Mouse (Mus musculus) heart, embryonic 11.5 days (tissue): ENCODE results near the gene Mycbp. TPM values are rescaled to one million over a fixed set of nuclear protein-coding genes. Genes with fewer than 3 reads are reported as not detected.
A peak's percentile ranks its signal among the peaks of the same experiment; 100 is the strongest.

ENCODE experiments used
- ATAC-seq: fragments of 200-750 bp; cut with Nextera tagmentation; replicated peaks from 2 replicates; pipeline ENCODE4 v1.8.0; 2017; ENCODE audit warnings: moderate library complexity; ENCODE audit not compliant: insufficient number of reproducible peaks, low FRiP score, low TSS enrichment
- H3K27ac ChIP-seq: fragments of 300-500 bp; sonication (generic); 2 replicates; pipeline ENCODE4 v1.5.1; 2014; ENCODE audit warnings: mild to moderate bottlenecking, low read depth, low read length
- H3K27me3 ChIP-seq: fragments of 300-500 bp; sonication (generic); 2 replicates; pipeline ENCODE4 v1.6.1; 2014; ENCODE audit warnings: mild to moderate bottlenecking, low read length, mixed read lengths; ENCODE audit not compliant: control insufficient read depth, insufficient read depth
- H3K36me3 ChIP-seq: fragments of 300-500 bp; sonication (generic); 2 replicates; pipeline ENCODE4 v1.6.1; 2014; ENCODE audit warnings: mild to moderate bottlenecking, low read length, moderate library complexity, mixed read lengths; ENCODE audit not compliant: control insufficient read depth, insufficient read depth
- H3K4me1 ChIP-seq: fragments of 300-500 bp; sonication (generic); 2 replicates; pipeline ENCODE4 v1.6.1; 2014; ENCODE audit warnings: low read length; ENCODE audit not compliant: control insufficient read depth, insufficient read depth
- H3K4me2 ChIP-seq: fragments of 300-500 bp; sonication (generic); 2 replicates; pipeline ENCODE4 v1.6.1; 2014; ENCODE audit warnings: mild to moderate bottlenecking, moderate library complexity
- H3K4me3 ChIP-seq: fragments of 300-500 bp; sonication (generic); 2 replicates; pipeline ENCODE4 v1.5.1; 2014; ENCODE audit warnings: low read depth, low read length
- H3K9ac ChIP-seq: fragments of 300-500 bp; sonication (generic); 2 replicates; pipeline ENCODE4 v1.6.1; 2014; ENCODE audit warnings: mild to moderate bottlenecking, low read depth, low read length, moderate library complexity
- H3K9me3 ChIP-seq: fragments of 300-500 bp; sonication (generic); replicated peaks from 2 replicates; pipeline ENCODE4 v1.6.1; 2016; ENCODE audit warnings: low read length; ENCODE audit not compliant: control insufficient read depth
- WGBS: fragments of 180-500 bp; shearing (Covaris S2); extraction: QIAGEN DNeasy Blood & Tissue Kit; methylation state at CpG from one replicate; pipeline ENCODE4 v1.1.7; 2014; ENCODE audit not compliant: insufficient replicate concordance; 5-methylcytosine and 5-hydroxymethylcytosine counted together
- polyA plus RNA-seq: library from polyadenylated mRNA; unstranded; fragments of >200 nt; fragmentation: Nextera tagmentation; extraction: Ambion mirVana; gene quantifications from 2 replicates; pipeline ENCODE4 v1.2.1, GENCODE M21; 2014

The Mycbp gene
- 67.3 and 72.3 TPM in 2 replicates for polyA plus RNA-seq

DNA sequence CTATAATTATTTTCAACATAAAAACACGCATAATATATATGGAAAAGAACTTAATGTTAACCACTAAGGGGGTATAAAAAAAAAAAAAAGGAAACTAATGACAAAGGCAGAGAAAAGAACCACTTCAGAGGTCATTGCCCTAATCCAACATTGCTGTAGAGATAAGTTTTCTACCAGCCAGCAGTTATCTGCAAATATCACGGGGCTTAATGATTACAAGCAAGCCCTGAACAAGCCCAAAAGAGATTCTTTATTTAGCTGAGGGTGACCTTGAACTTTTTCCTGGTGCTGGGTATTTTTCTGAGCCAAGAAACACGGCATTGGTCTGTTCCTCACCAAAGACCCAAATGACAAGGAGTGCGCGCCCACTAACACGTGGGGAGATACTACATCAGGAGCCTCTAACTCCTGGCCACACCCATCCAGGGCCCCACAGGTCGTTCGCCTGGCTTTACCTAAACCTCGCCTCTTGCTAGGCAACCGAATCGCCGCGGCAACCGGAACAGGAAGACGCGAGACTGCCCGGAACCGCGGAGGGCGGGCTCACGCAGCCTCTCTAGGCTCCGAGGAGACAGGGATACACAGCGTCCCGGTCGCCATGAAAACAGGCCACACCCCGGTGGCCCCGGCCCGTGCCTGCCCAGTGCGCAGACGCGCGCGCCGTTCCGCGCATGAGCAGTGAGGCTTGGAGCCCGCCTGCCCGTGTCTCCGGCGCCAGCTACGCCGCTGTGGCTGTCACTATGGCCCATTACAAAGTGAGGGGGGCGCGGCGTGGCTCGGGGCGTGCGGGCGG, at the start of gene Mycbp:
Mycbp (plus strand) TSS at position 500 of the 793 bp plus-strand sequence.
- Histone ChIP-seq H3K4me3 (peak within 1 kb of the TSS; percentile 88), H3K4me1 (peaks cover 7% of the 10 kb centered on the region), H3K9me3 (no peaks in the 10 kb centered on the region), H3K36me3 (no peaks in the 10 kb centered on the region), H3K4me2 (peak within 1 kb of the TSS; percentile 79), H3K9ac (peak within 1 kb of the TSS; percentile 86), H3K27me3 (no peaks in the 10 kb centered on the region), H3K27ac (peak within 1 kb of the TSS; percentile 87)
- peak; percentile 100 for ATAC-seq
- WGBS, result 1% methylated on average over 48 of the region's 49 CpGs

DNA sequence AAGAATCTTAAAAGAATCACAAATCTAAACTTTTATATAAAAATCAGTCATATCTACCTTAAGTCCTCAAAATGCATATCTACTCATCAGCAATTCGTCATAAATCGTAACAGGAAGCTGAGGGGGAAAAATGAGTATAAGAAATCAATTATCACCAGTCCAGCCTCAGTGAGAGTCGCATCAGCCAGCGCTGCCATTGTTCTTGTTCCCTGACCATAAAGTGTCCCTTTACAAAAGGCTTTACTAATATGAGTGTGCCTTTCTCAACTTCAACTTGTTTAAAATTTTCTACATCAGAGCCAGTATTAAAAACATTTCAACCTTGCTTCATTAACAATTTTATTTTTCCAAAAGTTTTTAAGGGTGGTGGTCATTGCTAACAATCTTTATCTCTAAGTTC, 47.7 kb upstream of the Mycbp start:
- WGBS, result 71% methylated on average over 4 of the region's 4 CpGs
- no peaks in the 10 kb centered on the region for H3K36me3 ChIP-seq
- ATAC-seq, result no peak

DNA sequence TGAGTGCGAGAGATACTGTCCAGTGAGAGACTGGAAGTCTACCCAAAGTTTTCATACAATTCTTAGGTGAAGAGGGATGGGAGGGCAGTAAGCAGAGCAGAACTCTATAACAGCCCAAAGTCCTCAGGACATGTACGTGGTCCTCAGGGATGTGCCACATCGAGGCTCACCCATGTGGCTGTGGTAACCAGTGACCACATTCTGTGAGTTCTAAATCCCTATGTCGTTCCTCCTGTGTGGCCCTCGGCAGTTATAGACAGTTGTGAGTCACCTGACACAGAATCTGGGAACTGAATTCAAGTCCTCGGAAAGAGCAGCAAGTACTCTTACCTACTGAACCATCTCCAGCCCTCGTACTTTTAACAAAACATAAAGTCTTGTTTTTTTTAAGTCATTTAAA, 46.5 kb upstream of the Mycbp start:
- ATAC-seq, result no peak
- Histone ChIP-seq H3K27ac (no peak overlapping the region), H3K4me3 (no peak overlapping the region), H3K9me3 (no peaks in the 10 kb centered on the region), H3K4me1 (no peaks in the 10 kb centered on the region), H3K4me2 (no peak overlapping the region), H3K36me3 (no peaks in the 10 kb centered on the region), H3K9ac (no peak overlapping the region), H3K27me3 (no peaks in the 10 kb centered on the region)
- WGBS, result 82% methylated on average over 7 of the region's 7 CpGs

More for the DNA sequence above, 47.7 kb upstream of the Mycbp start:
- no peaks in the 10 kb centered on the region for H3K27me3 ChIP-seq
- no peaks in the 10 kb centered on the region for H3K9me3 ChIP-seq
- no peak overlapping the region for H3K4me3 ChIP-seq
- no peak overlapping the region for H3K9ac ChIP-seq
- no peak overlapping the region for H3K4me2 ChIP-seq
- no peaks in the 10 kb centered on the region for H3K4me1 ChIP-seq
- H3K27ac ChIP-seq, result no peak overlapping the region

DNA sequence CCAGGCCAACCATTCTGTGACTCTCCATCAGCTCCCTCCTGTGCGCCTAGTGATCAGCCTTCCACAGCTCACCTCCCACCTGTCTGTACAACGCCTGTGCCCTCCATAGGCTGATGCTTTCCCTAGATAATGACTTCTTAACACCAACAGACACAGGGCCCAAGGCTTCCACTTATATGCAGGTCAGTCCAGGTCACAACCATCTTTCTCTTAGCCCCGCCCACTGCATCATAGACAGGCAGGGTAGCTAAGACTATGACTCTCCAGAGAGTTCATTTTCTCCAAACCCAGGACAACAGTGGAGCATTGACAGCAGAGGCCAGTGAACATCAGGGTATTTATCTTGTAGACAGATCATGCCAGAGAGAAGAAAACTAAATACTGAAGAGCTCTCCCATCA, 45.3 kb upstream of the Mycbp start, which contains the start of gene 4933427I04Rik:
4933427I04Rik (plus strand) TSS at position 301 of the 400 bp plus-strand sequence.
- H3K36me3 ChIP-seq, result no peaks in the 10 kb centered on the region
- no peak for ATAC-seq
- no peaks in the 10 kb centered on the region for H3K27me3 ChIP-seq
- H3K4me3 ChIP-seq, result no peak within 1 kb of the TSS
- 80% methylated on average over 3 of the region's 3 CpGs for WGBS
- H3K4me1 ChIP-seq, result no peaks in the 10 kb centered on the region
- H3K27ac ChIP-seq, result no peak within 1 kb of the TSS
- H3K9ac ChIP-seq, result no peak within 1 kb of the TSS
- no peak within 1 kb of the TSS for H3K4me2 ChIP-seq
- no peaks in the 10 kb centered on the region for H3K9me3 ChIP-seq

DNA sequence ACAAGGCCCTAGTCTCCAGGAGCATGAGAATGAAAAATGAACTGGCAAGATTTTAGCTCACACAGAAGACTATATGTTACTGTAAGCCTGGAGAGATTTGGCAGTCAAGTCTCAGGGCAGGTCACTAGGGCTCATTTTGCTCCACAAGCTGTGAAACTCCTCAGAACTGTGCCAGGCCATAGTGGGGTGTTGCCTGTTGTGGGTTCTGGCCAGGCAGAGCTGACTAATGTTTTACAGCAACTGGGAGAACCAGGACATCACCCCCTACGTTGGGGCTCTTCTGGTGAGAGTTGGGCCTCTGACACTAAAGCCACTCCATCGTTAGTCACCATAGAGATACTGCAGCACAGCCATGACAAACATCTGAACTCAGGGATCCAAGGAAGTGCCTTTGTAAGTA, 44.8 kb upstream of the Mycbp start:
- no peak overlapping the region for H3K4me2 ChIP-seq
- WGBS, result 42% methylated on average over 2 of the region's 2 CpGs
- no peak overlapping the region for H3K9ac ChIP-seq
- H3K27me3 ChIP-seq, result no peaks in the 10 kb centered on the region
- H3K9me3 ChIP-seq, result no peaks in the 10 kb centered on the region
- no peak for ATAC-seq
- H3K4me1 ChIP-seq, result no peaks in the 10 kb centered on the region
- no peaks in the 10 kb centered on the region for H3K36me3 ChIP-seq
- no peak overlapping the region for H3K27ac ChIP-seq
- H3K4me3 ChIP-seq, result no peak overlapping the region

DNA sequence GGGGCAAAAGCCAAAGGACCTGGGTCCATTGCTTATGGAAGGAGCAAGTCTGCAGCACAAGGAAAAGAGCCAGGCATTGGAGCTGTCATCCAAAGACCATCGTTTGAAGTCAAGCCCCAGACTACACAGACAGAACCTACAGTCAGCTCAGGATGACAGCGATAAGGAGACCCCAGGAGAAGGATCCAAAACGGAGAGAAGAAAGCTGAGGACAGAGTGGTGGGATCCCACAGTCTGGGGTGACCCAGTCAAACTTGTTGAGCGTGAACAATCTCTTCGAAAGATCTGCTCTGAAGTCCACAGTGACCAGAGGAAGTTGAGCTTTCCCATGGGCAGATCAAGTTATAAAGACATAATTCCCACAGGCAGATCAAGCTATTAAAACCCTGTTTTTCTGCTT, 44.0 kb upstream of the Mycbp start:
- H3K4me2 ChIP-seq, result no peak overlapping the region
- no peak overlapping the region for H3K27ac ChIP-seq
- no peak overlapping the region for H3K4me3 ChIP-seq
- no peaks in the 10 kb centered on the region for H3K27me3 ChIP-seq
- no peak for ATAC-seq
- 81% methylated on average over 5 of the region's 5 CpGs for WGBS
- no peaks in the 10 kb centered on the region for H3K36me3 ChIP-seq
- H3K9ac ChIP-seq, result no peak overlapping the region
- no peaks in the 10 kb centered on the region for H3K4me1 ChIP-seq
- H3K9me3 ChIP-seq, result no peaks in the 10 kb centered on the region

DNA sequence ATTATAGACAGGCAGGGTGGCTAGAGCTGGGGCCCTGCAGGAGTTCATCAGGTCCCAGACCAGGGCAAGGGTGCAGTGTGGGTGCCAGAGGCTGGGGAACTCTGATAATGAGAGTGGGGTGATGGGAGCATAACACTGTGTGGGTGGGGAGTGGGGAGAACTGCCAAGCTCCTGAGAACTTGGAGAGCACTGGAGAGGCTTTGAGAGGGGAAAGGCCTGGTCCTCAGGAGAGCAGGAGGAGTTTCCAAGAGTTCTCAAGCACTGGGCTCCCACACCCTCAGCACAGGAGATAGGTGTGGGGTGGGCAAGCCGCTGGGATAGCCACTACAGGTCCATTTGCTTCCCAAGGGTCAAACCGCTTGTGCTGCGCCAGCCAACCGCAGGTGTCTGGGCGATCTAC, 10.9 kb upstream of the Mycbp start:
- WGBS, result 88% methylated on average over 5 of the region's 5 CpGs

DNA sequence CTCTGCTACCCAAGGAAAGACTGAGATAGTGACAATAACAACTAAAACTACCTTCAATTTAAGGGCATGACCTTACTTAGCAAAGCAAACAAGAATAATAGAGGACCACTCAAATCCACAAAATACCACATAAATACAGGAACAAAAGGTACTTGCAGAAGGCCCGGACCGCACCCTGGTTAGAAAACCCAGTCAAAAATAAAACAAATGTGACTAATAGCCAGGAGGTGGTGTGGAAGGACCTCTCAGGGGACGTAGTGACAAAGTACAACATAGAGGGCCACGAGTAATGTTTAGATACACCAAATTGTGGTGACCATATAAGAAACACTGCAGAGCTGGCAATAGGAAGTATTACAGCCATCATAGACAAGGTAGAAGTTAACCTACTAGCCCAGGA, 10.3 kb upstream of the Mycbp start:
- H3K4me2 ChIP-seq, result no peak overlapping the region
- no peak for ATAC-seq
- no peaks in the 10 kb centered on the region for H3K27me3 ChIP-seq
- no peaks in the 10 kb centered on the region for H3K9me3 ChIP-seq
- H3K4me1 ChIP-seq, result no peaks in the 10 kb centered on the region
- no peaks in the 10 kb centered on the region for H3K36me3 ChIP-seq
- H3K9ac ChIP-seq, result no peak overlapping the region
- H3K27ac ChIP-seq, result no peak overlapping the region
- 80% methylated on average over 4 of the region's 4 CpGs for WGBS
- no peak overlapping the region for H3K4me3 ChIP-seq

More for the DNA sequence above, 10.9 kb upstream of the Mycbp start:
- H3K27me3 ChIP-seq, result no peaks in the 10 kb centered on the region
- H3K9ac ChIP-seq, result no peak overlapping the region
- no peaks in the 10 kb centered on the region for H3K9me3 ChIP-seq
- no peaks in the 10 kb centered on the region for H3K36me3 ChIP-seq
- H3K4me1 ChIP-seq, result no peaks in the 10 kb centered on the region
- H3K4me3 ChIP-seq, result no peak overlapping the region
- ATAC-seq, result no peak
- no peak overlapping the region for H3K27ac ChIP-seq
- no peak overlapping the region for H3K4me2 ChIP-seq

DNA sequence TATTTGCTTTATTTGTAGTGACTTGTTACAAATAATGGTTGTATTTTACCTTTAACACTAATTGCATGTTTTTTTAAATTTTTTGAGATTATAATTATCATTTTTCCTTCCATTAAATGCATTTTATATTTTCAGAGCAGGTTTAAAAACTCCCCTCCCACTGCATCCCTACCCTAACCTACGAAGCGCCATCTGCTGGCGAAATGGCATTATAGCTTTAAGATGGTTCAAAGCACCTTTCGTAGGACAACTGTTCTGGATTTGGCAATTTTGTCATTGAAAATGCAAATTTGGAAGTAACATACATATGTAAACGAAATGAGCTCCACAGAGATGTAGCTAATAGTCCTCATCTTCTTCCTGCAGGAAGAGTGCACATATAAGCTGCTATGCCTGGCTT, 5.9 kb upstream of the Mycbp start:
- 10% methylated on average over 5 of the region's 5 CpGs for WGBS
- no peak overlapping the region for H3K4me2 ChIP-seq
- no peaks in the 10 kb centered on the region for H3K36me3 ChIP-seq
- no peaks in the 10 kb centered on the region for H3K9me3 ChIP-seq
- ATAC-seq, result no peak
- no peak overlapping the region for H3K4me3 ChIP-seq
- no peaks in the 10 kb centered on the region for H3K4me1 ChIP-seq
- no peak overlapping the region for H3K9ac ChIP-seq
- no peaks in the 10 kb centered on the region for H3K27me3 ChIP-seq
- H3K27ac ChIP-seq, result no peak overlapping the region
